Mouse (Mus musculus): ENCODE measurements around the gene Pnpla5. TPM values are rescaled to one million over a fixed set of nuclear protein-coding genes. Genes with fewer than 3 reads are reported as not detected.

Pnpla5 gene
- total and polyA plus RNA-seq, 3 experiments: not detected

DNA sequence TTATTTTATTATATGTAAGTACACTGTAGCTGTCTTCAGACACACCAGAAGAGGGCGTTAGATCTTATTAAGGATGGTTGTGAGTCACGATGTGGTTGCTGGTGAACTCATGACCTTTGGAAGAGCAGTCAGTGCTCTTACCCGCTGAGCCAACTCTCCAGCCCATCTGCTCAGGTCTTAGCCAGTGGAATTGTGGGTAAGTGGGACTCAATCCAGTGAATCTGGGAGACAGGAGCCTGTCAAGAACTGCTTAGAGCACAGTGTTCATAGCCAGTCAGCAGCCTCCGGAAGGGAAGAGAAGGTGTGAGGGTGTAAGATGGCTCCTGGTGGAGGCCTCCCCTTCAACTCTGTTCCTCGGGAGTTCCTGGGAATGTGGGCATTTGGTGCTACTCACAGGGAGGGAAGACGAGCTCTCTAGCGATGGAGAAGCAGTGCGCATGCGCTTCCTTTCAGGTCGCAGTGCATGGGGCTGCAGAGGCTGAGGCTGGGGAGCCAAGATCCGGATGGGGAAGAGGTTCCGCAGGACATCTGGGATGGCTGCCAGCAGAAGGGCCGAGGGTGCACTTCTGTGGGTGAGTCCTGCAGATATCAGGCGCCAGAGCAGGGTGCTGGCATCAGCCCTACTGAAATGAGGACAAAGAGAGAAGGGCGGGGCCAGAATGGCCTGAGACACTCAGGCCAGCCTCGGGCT is 8.3 kb upstream of the Pnpla5 start:
- Histone ChIP-seq H3K27me3 (replicated peaks) (peaks cover 67% of the 10 kb centered on the region), H3K27ac (ENCODE audit: insufficient read depth, low read depth) (no peak overlapping the region), H3K36me3 (replicated peaks in 1 of 2; ENCODE audit: control insufficient read depth in 1 of 2, insufficient read depth in 1 of 2, low read length in 1 of 2) (no peaks in the 10 kb centered on the region), H3K4me3 (replicated peaks in 1 of 3; ENCODE audit: low read depth in 2 of 3, low read length in 2 of 3, poor library complexity in 1 of 3) (no peak overlapping the region), H3K4me2 (ENCODE audit: insufficient read depth, low read depth, poor library complexity, severe bottlenecking) (no peak overlapping the region), H3K9ac (ENCODE audit: insufficient read depth, low read depth) (no peak overlapping the region), H3K79me2 (replicated peaks; ENCODE audit: control insufficient read depth, extremely low read depth, insufficient read depth, poor library complexity, severe bottlenecking) (no peaks in the 10 kb centered on the region), H3K9me3 (replicated peaks; ENCODE audit: low read length) (peaks cover 6% of the 10 kb centered on the region), H3K4me1 (ENCODE audit: control insufficient read depth in 1 of 2, insufficient read depth in 2 of 2) (peaks cover 2 to 19% of the 10 kb centered on the region in 2 experiments; a peak in 1 of 4 replicates)
- in situ Hi-C loops (cut with MboI; ENCODE audit: low pct_ligation_motif_present, low pct_unique_long_range_greater_than_20kb, low sequenced_read_pairs): no loop called here
- dilution Hi-C loops (cut with MboI; ENCODE audit: extremely low pct_ligation_motif_present, extremely low pct_unique_long_range_greater_than_20kb, low sequenced_read_pairs): no loop called here
- DNase-seq (ENCODE audit: extremely low read depth): no peak
- TF ChIP-seq SIN3A (IDR thresholded peaks at IDR 0.05; ENCODE audit: low read length): no peak
- TF ChIP-seq CHD2 (IDR thresholded peaks at IDR 0.05; ENCODE audit: low read length): no peak
- no peak for TF ChIP-seq ZMIZ1 (IDR thresholded peaks at IDR 0.05; ENCODE audit: low read depth, low read length)
- TF ChIP-seq ETS1 (conservative IDR thresholded peaks at IDR 0.05; ENCODE audit: low read depth, low read length): no peak
- TF ChIP-seq CHD1 (IDR thresholded peaks at IDR 0.05; ENCODE audit: low read depth, low read length): no peak
- no peak for TF ChIP-seq RCOR1 (conservative IDR thresholded peaks at IDR 0.05; ENCODE audit: low read depth, low read length)
- TF ChIP-seq PAX5 (IDR thresholded peaks at IDR 0.05; ENCODE audit: low read length): no peak
- TF ChIP-seq MEF2A (IDR thresholded peaks at IDR 0.05; ENCODE audit: borderline replicate concordance, low read depth, low read length): no peak
- no peak for TF ChIP-seq HCFC1 (IDR thresholded peaks at IDR 0.05; ENCODE audit: low read depth, low read length)
- TF ChIP-seq SMC3 (IDR thresholded peaks at IDR 0.05; ENCODE audit: low read depth, low read length): no peak
- TF ChIP-seq USF2 (conservative IDR thresholded peaks at IDR 0.05; ENCODE audit: low read depth, low read length): no peak
- TF ChIP-seq TBP (conservative IDR thresholded peaks at IDR 0.05; ENCODE audit: low read depth, low read length): no peak
- TF ChIP-seq GABPA (IDR thresholded peaks at IDR 0.05; ENCODE audit: insufficient replicate concordance, low read depth, low read length): no peak
- no peak for TF ChIP-seq ZC3H11A (IDR thresholded peaks at IDR 0.05; ENCODE audit: low read depth, low read length)
- no peak for TF ChIP-seq RAD21 (IDR thresholded peaks at IDR 0.05; ENCODE audit: low read depth, low read length)
- no peak for TF ChIP-seq EP300 (IDR thresholded peaks at IDR 0.05; ENCODE audit: low read length)
- no peak for TF ChIP-seq KAT2A (IDR thresholded peaks at IDR 0.05; ENCODE audit: insufficient replicate concordance, low read length)
- TF ChIP-seq TCF12 (IDR thresholded peaks at IDR 0.05; ENCODE audit: low read depth, low read length): no peak
- TF ChIP-seq BHLHE40 (IDR thresholded peaks at IDR 0.05; ENCODE audit: low read depth, low read length): no peak
- no peak for TF ChIP-seq MXI1 (IDR thresholded peaks at IDR 0.05; ENCODE audit: low read depth, low read length)

DNA sequence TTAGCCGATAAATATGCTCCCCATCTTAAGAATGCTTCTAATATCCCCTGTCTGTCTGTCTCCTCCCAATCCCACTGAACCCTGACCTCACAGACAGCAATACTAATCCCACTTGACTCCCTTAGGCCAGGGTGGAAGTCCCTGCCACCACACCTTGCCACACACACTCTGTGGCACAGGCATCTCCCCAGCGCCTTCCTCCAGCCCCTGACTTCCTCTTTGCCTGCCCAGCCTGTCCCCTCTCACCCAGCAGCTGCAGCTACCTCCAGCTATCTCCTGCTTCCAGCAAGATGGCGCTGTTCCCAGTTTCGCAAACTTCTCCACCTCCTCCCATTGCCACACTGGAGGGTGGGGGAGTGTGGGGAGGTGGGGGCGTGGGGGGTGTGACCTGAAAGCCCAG is 3.9 kb upstream of the Pnpla5 start:
- DNase-seq (ENCODE audit: extremely low read depth): no peak
- H3K9me3 ChIP-seq (replicated peaks; ENCODE audit: low read length): no peaks in the 10 kb centered on the region
- H3K27ac ChIP-seq (ENCODE audit: insufficient read depth, low read depth): no peak overlapping the region
- H3K4me2 ChIP-seq (ENCODE audit: insufficient read depth, low read depth, poor library complexity, severe bottlenecking): no peak overlapping the region
- no peak overlapping the region for H3K9ac ChIP-seq (ENCODE audit: insufficient read depth, low read depth)
- H3K36me3 ChIP-seq (replicated peaks in 1 of 2; ENCODE audit: control insufficient read depth in 1 of 2, insufficient read depth in 1 of 2, low read length in 1 of 2): no peaks in the 10 kb centered on the region
- no peak overlapping the region for H3K4me3 ChIP-seq (replicated peaks in 1 of 3; ENCODE audit: low read depth in 2 of 3, low read length in 2 of 3, poor library complexity in 1 of 3)
- H3K4me1 ChIP-seq (ENCODE audit: control insufficient read depth in 1 of 2, insufficient read depth in 2 of 2): peaks cover 2 to 32% of the 10 kb centered on the region in 2 experiments; a peak in 2 of 4 replicates
- TF ChIP-seq ZKSCAN1 (IDR thresholded peaks at IDR 0.05; ENCODE audit: borderline replicate concordance, low read depth, low read length) (no peak), SIN3A (IDR thresholded peaks at IDR 0.05; ENCODE audit: low read length) (no peak), NRF1 (IDR thresholded peaks at IDR 0.05; ENCODE audit: low read depth, low read length) (no peak), GABPA (IDR thresholded peaks at IDR 0.05; ENCODE audit: insufficient replicate concordance, low read depth, low read length) (no peak), TCF12 (IDR thresholded peaks at IDR 0.05; ENCODE audit: low read depth, low read length) (no peak), ZMIZ1 (IDR thresholded peaks at IDR 0.05; ENCODE audit: low read depth, low read length) (no peak), POLR2A (IDR thresholded peaks at IDR 0.05; ENCODE audit: low read depth, low read length) (no peak), ELF1 (IDR thresholded peaks at IDR 0.05; ENCODE audit: low read depth, low read length) (no peak), ETS1 (conservative IDR thresholded peaks at IDR 0.05; ENCODE audit: low read depth, low read length) (no peak), POLR2AphosphoS2 (IDR thresholded peaks at IDR 0.05; ENCODE audit: low read depth, low read length) (no peak), USF2 (conservative IDR thresholded peaks at IDR 0.05; ENCODE audit: low read depth, low read length) (no peak), PAX5 (IDR thresholded peaks at IDR 0.05; ENCODE audit: low read length) (no peak), CHD2 (IDR thresholded peaks at IDR 0.05; ENCODE audit: low read length) (no peak), MAZ (IDR thresholded peaks at IDR 0.05; ENCODE audit: low read depth, low read length) (no peak)
- in situ Hi-C loops (cut with MboI; ENCODE audit: low pct_ligation_motif_present, low pct_unique_long_range_greater_than_20kb, low sequenced_read_pairs): no loop called here
- dilution Hi-C loops (cut with MboI; ENCODE audit: extremely low pct_ligation_motif_present, extremely low pct_unique_long_range_greater_than_20kb, low sequenced_read_pairs): no loop called here
- H3K79me2 ChIP-seq (replicated peaks; ENCODE audit: control insufficient read depth, extremely low read depth, insufficient read depth, poor library complexity, severe bottlenecking): no peaks in the 10 kb centered on the region
- peaks cover 51% of the 10 kb centered on the region for H3K27me3 ChIP-seq (replicated peaks)
